20 mouse cellular contexts compared by ENCODE assay signal in genomic region chr8:126136946-126137345, GRCm38 (mm10).
DNase-seq lines count a peak whose midpoint lies in the region; TF ChIP-seq lines count a peak whose summit lies in the region.
"Had no signal": no experiment of that assay in that cellular context is flagged by ENCODE, and none has a peak within 500 bp of the region (broad histone marks: within the 10 kb centered on the region; RNA-seq: fewer than 3 reads in every experiment).

No protein-coding gene starts in this region.

- H3K27me3 ChIP-seq in cerebellum, adult 2 months (ENCODE audit: control insufficient read depth, insufficient read depth, low read length) = no peaks in the 10 kb centered on the region

- WGBS in cerebellum, adult 2 months = 22% methylated on average over 3 of the region's 3 CpGs

- H3K4me3 ChIP-seq in cerebellum, adult 2 months (replicated peaks; ENCODE audit: insufficient read depth, low read depth, low read length) = no peak overlapping the region
- H3K4me3 ChIP-seq: embryonic facial prominence, embryonic 13.5 days; forebrain, embryonic 12.5 days; heart, embryonic 10.5 days; heart, embryonic 15.5 days; hindbrain, embryonic 13.5 days had no signal

- peak; percentile 69 for DNase-seq in cerebellum, adult 11 months
- DNase-seq in cerebellum, postnatal 4 days (ENCODE audit: low spot score in 2 of 2) = no peak
- DNase-seq in cerebellum, adult 2 months = peak; percentile 81 to 91
- DNase-seq in cerebellum, postnatal 10 days = peak; percentile 79 to 80
- DNase-seq in embryo, embryonic 9.5 days (ENCODE audit: extremely low spot score) = no peak
- DNase-seq in spleen, adult 12 weeks (ENCODE audit: low spot score) = no peak
- no peak for DNase-seq in kidney, adult 18-20 months
- DNase-seq: adrenal gland, adult 8-10 months; adrenal gland, postnatal 36 days; B cell, adult 2 months; gastrocnemius, postnatal 10 days; heart, adult 18-20 months; heart, postnatal 14 days; kidney, adult 11 months had no signal

- TF ChIP-seq POLR2A in cerebellum, adult 2 months (IDR thresholded peaks at IDR 0.05; ENCODE audit: borderline replicate concordance, insufficient read depth, low read length) = no peak

- TF ChIP-seq CTCF in cerebellum, adult 2 months (IDR thresholded peaks at IDR 0.05; ENCODE audit: borderline replicate concordance, insufficient read depth, low read depth, low read length) = no peak

- H3K4me1 ChIP-seq in cerebellum, adult 2 months (ENCODE audit: control insufficient read depth, insufficient read depth, low read length) = peaks cover 8% of the 10 kb centered on the region; the same call in 1 of the 2 replicates

- no peak overlapping the region for H3K27ac ChIP-seq in cerebellum, adult 2 months (ENCODE audit: insufficient read depth, low read length)
- H3K27ac ChIP-seq: embryonic facial prominence, embryonic 13.5 days; forebrain, embryonic 12.5 days; heart, embryonic 10.5 days; heart, embryonic 15.5 days; hindbrain, embryonic 13.5 days; hindbrain, postnatal 0 days had no signal

Comparison
In these comparisons a context has a peak if more than half of its experiments do, and no peak if none do; other contexts are left out.
1. DNase-seq: peak in cerebellum, adult 11 months (single experiment), cerebellum, adult 2 months (2 of 2) and cerebellum, postnatal 10 days (2 of 2); none in cerebellum, postnatal 4 days (0 of 2), embryo, embryonic 9.5 days (single experiment), spleen, adult 12 weeks (single experiment) and kidney, adult 18-20 months (single experiment).